Mouse (Mus musculus) ES-Bruce4 (cell line): ENCODE data around the gene Chd5. TPM values are rescaled to one million over a fixed set of nuclear protein-coding genes. Genes with fewer than 3 reads are reported as not detected.

ENCODE experiments used
- H3K27ac ChIP-seq: 2 replicates; pipeline ENCODE4 v1.5.1; 2012; ENCODE audit warnings: low read length, inconsistent platforms; ENCODE audit not compliant: insufficient read depth
- H3K27me3 ChIP-seq: 2 replicates; pipeline ENCODE4 v1.6.1; 2012; ENCODE audit warnings: mild to moderate bottlenecking, low read length, inconsistent platforms; ENCODE audit not compliant: control insufficient read depth, poor library complexity, insufficient read depth, severe bottlenecking
- H3K36me3 ChIP-seq: 2 replicates; pipeline ENCODE4 v1.6.1; 2012; ENCODE audit warnings: inconsistent platforms, mild to moderate bottlenecking, low read length, moderate library complexity; ENCODE audit not compliant: control insufficient read depth, poor library complexity, insufficient read depth, severe bottlenecking
- H3K4me1 ChIP-seq: one replicate; pipeline ENCODE4 v1.8.1; 2011; ENCODE audit warnings: low read length; ENCODE audit not compliant: control insufficient read depth, insufficient read depth
- H3K4me3 ChIP-seq: 2 replicates; pipeline ENCODE4 v1.5.1; 2011; ENCODE audit warnings: low read depth, mild to moderate bottlenecking, low read length
- H3K9ac ChIP-seq: 2 replicates; pipeline ENCODE4 v1.6.1; 2012; ENCODE audit warnings: low read depth, mild to moderate bottlenecking, inconsistent platforms; ENCODE audit not compliant: poor library complexity, severe bottlenecking
- H3K9me3 ChIP-seq: replicated peaks from 2 replicates; pipeline ENCODE4 v1.6.1; 2012; ENCODE audit warnings: mild to moderate bottlenecking, low read length, inconsistent platforms; ENCODE audit not compliant: control insufficient read depth, poor library complexity, insufficient read depth, severe bottlenecking
- CTCF ChIP-seq: IDR thresholded peaks from one replicate; pipeline ENCODE4 v1.8.1; 2011; ENCODE audit warnings: low read depth, low read length
- EP300 ChIP-seq: IDR thresholded peaks from 2 replicates; pipeline ENCODE4 v1.6.1; 2011; ENCODE audit warnings: low read depth, low read length; ENCODE audit not compliant: insufficient read depth
- POLR2A ChIP-seq: IDR thresholded peaks from one replicate; pipeline ENCODE4 v1.8.1; 2011; ENCODE audit warnings: low read length; ENCODE audit not compliant: insufficient read depth
- polyA plus RNA-seq: library from polyadenylated mRNA; stranded (reverse); fragments of >200 nt; gene quantifications from 2 replicates; pipeline ENCODE4 v1.2.4, GENCODE M21; 2011; ENCODE audit warnings: low read depth; ENCODE audit not compliant: missing spikeins, insufficient read depth, insufficient read length

Gene Chd5
- polyA plus RNA-seq, 1 experiment, result 5.8 TPM

DNA sequence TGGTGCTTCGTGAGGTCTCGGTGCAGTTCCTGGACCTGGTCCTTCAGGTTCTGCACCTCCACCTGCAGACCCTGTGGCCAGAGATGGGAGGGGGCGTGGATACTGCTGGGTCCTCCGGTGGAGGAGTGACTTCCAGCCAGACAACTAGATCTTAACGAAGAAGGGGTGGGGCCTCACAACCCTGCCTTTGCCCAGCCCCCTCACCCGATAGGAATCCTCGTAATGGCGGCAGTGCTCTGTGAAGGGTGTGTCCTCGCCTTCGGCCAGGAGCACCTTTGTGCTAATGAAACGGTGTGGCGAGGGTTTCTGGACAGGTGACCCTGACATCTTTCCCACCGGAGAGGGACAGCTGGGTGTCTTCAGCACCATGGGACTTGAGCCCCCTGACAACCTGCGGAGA lies 26.3 kb upstream of the Chd5 start:
- H3K9ac ChIP-seq, result 0 out of 2 replicates have a peak overlapping the region, but pooled peaks have one; percentile 17

DNA sequence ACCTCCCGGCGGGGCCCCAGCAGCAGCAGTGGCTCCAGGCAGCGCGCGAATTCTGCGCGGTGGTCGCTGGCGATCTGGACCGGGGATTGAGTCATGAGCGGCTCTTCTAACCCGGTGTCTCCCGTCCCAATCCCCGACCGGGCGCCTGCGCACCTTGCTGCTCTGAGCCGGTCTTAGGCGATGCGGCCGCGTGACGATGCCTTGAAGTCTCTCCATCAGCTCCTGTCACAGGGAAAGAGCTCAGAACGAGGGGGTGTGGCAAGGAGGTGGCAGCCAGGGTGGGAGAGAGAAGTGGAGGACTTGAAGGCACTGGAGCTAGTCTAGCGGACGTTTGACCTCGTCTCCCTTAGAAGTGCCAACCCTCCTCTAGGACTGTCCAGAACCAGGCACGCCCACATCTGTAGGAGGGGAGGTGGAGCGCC lies 25.2 kb upstream of the Chd5 start:
- peak overlapping the region; percentile 17; the same call in 1 of the 2 replicates for H3K9ac ChIP-seq
- no peaks in the 10 kb centered on the region for H3K36me3 ChIP-seq

More for the DNA sequence above, 26.3 kb upstream of the Chd5 start:
- H3K36me3 ChIP-seq, result no peaks in the 10 kb centered on the region
- H3K27me3 ChIP-seq, result no peaks in the 10 kb centered on the region
- TF ChIP-seq CTCF (no peak), EP300 (peak; percentile 58; the same call in 1 of the 2 replicates), POLR2A (peak; percentile 11)
- H3K4me1 ChIP-seq, result peaks cover 2% of the 10 kb centered on the region
- no peak overlapping the region for H3K27ac ChIP-seq
- H3K4me3 ChIP-seq, result peak overlapping the region; percentile 66
- no peaks in the 10 kb centered on the region for H3K9me3 ChIP-seq

DNA sequence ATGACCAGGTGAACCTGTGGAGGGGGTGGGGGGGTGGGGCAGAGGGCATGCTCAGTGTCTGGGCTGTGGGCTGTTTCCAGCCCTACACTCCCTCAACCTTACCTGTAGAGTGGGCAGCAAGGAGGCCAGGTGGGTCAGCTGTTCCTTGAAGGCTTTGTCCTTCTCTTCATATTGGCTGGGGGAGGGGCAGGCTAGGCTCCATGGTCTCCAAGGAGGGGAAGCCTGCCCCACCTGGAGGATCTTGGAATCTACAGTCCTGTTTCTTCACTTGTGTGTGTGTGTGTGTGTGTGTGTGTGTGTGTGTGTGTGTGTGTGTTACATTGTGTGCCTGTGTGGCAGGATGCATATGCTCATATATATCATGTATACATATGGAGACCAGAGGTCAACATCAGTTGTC lies 24.5 kb upstream of the Chd5 start:
- no peak overlapping the region for H3K9ac ChIP-seq
- TF ChIP-seq CTCF (peak; percentile 43), EP300 (no peak)
- H3K27ac ChIP-seq, result no peak overlapping the region
- peaks cover 2% of the 10 kb centered on the region for H3K4me1 ChIP-seq
- no peaks in the 10 kb centered on the region for H3K9me3 ChIP-seq
- H3K4me3 ChIP-seq, result no peak overlapping the region
- H3K36me3 ChIP-seq, result no peaks in the 10 kb centered on the region
- no peaks in the 10 kb centered on the region for H3K27me3 ChIP-seq

More for the DNA sequence above, 25.2 kb upstream of the Chd5 start:
- H3K9me3 ChIP-seq, result no peaks in the 10 kb centered on the region
- H3K4me1 ChIP-seq, result peaks cover 2% of the 10 kb centered on the region
- peak overlapping the region; percentile 66 for H3K4me3 ChIP-seq
- H3K27me3 ChIP-seq, result no peaks in the 10 kb centered on the region
- TF ChIP-seq EP300, result no peak
- no peak for TF ChIP-seq POLR2A
- H3K27ac ChIP-seq, result no peak overlapping the region

DNA sequence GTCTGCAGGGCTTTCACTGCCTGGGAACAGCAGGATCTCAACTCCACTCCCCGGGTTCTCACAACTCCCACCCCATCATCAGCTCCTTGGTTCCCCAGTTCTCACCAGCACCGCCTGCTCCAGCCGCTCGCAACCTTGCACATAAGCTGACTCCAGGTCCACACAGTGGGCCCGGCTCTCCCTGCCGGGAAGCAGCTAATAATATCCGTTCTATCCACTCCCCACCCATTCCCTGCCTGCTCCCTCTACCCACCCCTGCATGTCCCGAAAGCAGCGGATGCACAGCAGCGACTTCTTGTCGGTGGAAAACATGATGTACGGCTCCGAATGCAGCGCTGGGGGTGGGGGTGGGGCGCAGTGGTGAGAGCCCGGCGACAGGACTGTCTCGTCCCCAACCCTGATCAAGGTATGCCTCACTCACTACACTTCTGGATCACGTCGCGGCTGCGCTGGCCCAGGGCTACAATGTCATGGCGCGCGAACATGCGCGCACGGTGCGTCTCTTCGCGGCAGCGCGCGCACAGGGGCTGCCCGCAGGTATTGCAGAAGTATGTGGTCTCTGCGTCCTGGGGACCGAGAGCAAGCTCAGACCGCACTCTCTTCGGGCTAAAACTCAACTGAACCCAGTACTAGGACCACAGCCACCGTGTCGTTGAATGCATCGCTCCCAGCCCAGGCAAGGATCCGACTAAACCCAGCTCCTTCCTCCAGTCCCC lies 22.8 kb upstream of the Chd5 start:
- H3K36me3 ChIP-seq, result no peaks in the 10 kb centered on the region
- H3K9ac ChIP-seq, result peak overlapping the region; percentile 8; the same call in 1 of the 2 replicates
- H3K27me3 ChIP-seq, result no peaks in the 10 kb centered on the region
- no peaks in the 10 kb centered on the region for H3K9me3 ChIP-seq
- no peak overlapping the region for H3K27ac ChIP-seq
- peaks cover 2% of the 10 kb centered on the region for H3K4me1 ChIP-seq
- peak overlapping the region; percentile 52 for H3K4me3 ChIP-seq
- TF ChIP-seq POLR2A (no peak), CTCF (no peak), EP300 (no peak)

DNA sequence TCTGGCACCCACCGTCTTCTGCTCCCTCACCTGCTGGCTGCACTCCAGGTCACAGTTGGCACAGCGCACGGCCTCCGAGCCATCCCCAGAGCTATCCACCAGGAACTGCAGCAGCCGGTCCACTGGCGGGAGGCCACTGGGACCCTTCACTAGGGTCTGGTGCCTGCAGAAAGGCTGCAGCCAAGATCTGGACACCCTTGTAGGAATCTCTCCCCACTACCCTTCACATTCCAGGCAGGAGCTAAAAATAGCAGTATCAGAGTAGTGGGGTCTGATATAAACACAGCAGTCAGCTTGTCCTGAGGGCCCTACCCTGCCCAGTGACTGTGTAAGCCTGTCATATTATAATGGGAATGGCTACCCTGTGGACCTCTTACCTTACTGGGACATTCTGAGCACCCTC lies 20.8 kb upstream of the Chd5 start:
- TF ChIP-seq EP300, result no peak
- TF ChIP-seq CTCF, result no peak
- no peak for TF ChIP-seq POLR2A
- no peak overlapping the region for H3K27ac ChIP-seq
- no peaks in the 10 kb centered on the region for H3K36me3 ChIP-seq
- no peak overlapping the region for H3K9ac ChIP-seq
- no peak overlapping the region for H3K4me3 ChIP-seq
- H3K9me3 ChIP-seq, result no peaks in the 10 kb centered on the region
- H3K4me1 ChIP-seq, result peaks cover 2% of the 10 kb centered on the region
- H3K27me3 ChIP-seq, result no peaks in the 10 kb centered on the region

DNA sequence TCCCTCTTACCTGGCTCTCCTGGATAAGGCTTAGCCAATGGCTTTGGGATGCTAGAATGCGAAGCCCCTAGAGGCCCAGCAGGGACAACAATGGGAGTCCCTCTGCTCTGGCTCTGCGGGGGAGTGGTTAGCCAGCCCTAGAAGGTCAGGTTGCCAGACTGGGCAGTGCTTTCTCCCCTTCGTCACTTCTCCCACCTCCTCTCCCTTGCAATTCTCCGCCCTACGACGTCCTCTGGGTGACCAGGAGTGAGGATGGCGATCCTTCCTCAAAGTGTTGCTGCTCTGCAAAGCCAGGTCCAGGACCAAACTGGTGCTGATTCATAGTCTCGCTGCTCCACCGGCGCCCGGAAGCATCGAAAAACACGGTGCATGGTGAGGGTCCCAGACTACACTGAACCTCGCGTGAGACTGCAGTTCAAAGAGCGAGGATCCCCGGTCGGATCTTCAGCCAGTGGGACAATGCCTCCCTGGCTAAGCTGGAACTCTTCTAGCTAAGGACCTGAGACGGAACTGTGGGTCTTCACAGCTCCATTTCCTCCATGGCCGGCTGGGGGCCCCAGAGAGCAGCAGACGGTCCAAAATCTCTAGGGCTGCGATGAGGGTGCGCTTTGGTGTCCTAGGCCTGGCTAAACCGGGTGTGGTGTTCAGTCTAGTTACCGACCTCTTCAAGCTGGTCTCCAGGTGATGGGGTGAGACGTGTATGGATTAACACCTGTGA lies 19.8 kb upstream of the Chd5 start, which contains the start of gene Rnf207:
Gene Rnf207 (minus strand): TSS at position 477 of the 718 bp plus-strand sequence.
- Histone ChIP-seq H3K27ac (no peak within 1 kb of the TSS), H3K27me3 (no peaks in the 10 kb centered on the region), H3K4me3 (peak within 1 kb of the TSS; percentile 55), H3K9me3 (no peaks in the 10 kb centered on the region), H3K9ac (0 out of 2 replicates have a peak within 1 kb of the TSS, but pooled peaks have one; percentile 23), H3K4me1 (peaks cover 4% of the 10 kb centered on the region), H3K36me3 (no peaks in the 10 kb centered on the region)
- no peak for TF ChIP-seq EP300
- peak; percentile 64 for TF ChIP-seq CTCF
